8 mouse cellular contexts compared by ENCODE assay signal in the genomic region with DNA sequence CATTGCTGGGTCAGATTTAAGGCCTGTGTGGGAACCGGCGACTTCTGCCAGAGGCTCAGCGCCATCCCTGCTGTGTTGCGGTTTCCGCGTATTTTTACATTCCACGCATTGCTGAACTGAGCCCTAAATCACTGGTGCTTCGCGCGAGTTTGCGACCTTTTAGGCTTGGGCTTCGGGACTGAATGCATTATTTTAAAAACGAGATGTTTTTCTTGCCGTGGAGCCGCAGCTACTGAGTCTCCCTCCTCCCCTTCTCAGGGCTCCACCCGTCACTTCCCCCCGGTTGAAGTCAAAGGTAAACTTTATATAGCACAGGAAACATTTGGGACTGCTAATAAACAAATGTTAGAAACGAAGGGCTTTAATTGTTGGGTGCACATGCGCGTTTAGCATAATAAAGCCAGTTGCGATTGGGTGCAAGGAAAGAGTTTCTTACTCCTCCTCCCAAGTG.
A peak's percentile ranks its signal among the peaks of the same experiment; 100 is the strongest.
DNase-seq lines count a peak whose midpoint lies in the region; ATAC-seq lines count a peak whose summit lies in the region.

No protein-coding gene starts in this region.

- no peak overlapping the region for H3K27ac ChIP-seq in forebrain, embryonic 12.5 days
- H3K27ac ChIP-seq in forebrain, embryonic 10.5 days: no peak overlapping the region
- H3K27ac ChIP-seq in brown adipose tissue, adult 24 weeks (replicated peaks; ENCODE audit: low read depth, low read length): peak overlapping the region; percentile 88

- no peak overlapping the region for H3K9ac ChIP-seq in forebrain, embryonic 12.5 days

- no peak for ATAC-seq in forebrain, embryonic 12.5 days (ENCODE audit: low FRiP score)

- H3K36me3 ChIP-seq in forebrain, embryonic 12.5 days (replicated peaks): no peaks in the 10 kb centered on the region
- no peaks in the 10 kb centered on the region for H3K36me3 ChIP-seq in forebrain, embryonic 10.5 days (replicated peaks)

- no peaks in the 10 kb centered on the region for H3K9me3 ChIP-seq in forebrain, embryonic 12.5 days
- H3K9me3 ChIP-seq in forebrain, embryonic 10.5 days: no peaks in the 10 kb centered on the region

- H3K4me1 ChIP-seq in forebrain, embryonic 12.5 days: peaks cover 28% of the 10 kb centered on the region
- peaks cover 51% of the 10 kb centered on the region for H3K4me1 ChIP-seq in forebrain, embryonic 10.5 days
- peaks cover 46% of the 10 kb centered on the region for H3K4me1 ChIP-seq in brown adipose tissue, adult 24 weeks (ENCODE audit: control insufficient read depth, insufficient read depth, insufficient read length, low read length)

- peaks cover 52% of the 10 kb centered on the region for H3K27me3 ChIP-seq in forebrain, embryonic 12.5 days
- peaks cover 55% of the 10 kb centered on the region for H3K27me3 ChIP-seq in forebrain, embryonic 10.5 days (ENCODE audit: poor library complexity, severe bottlenecking)

- no peak for DNase-seq in forebrain, embryonic 10.5 days (ENCODE audit: extremely low spot score, low spot score)
- DNase-seq in kidney, adult 11 months: peak; percentile 58
- DNase-seq in lung, postnatal 10 days: peak; percentile 40
- no peak for DNase-seq in spleen, adult 12 weeks (ENCODE audit: low spot score)
- no peak for DNase-seq in layer of hippocampus, adult 18-20 months (ENCODE audit: low spot score in 2 of 2)
- DNase-seq in urinary bladder, postnatal 14 days (ENCODE audit: low spot score): no peak

- WGBS in forebrain, embryonic 12.5 days: 40% methylated on average over 21 of the region's 21 CpGs
- WGBS in forebrain, embryonic 10.5 days: 37% methylated on average over 21 of the region's 21 CpGs

- no peak overlapping the region for H3K4me3 ChIP-seq in forebrain, embryonic 12.5 days (replicated peaks)
- H3K4me3 ChIP-seq in forebrain, embryonic 10.5 days: no peak overlapping the region
- peak overlapping the region; percentile 38 for H3K4me3 ChIP-seq in brown adipose tissue, adult 24 weeks (ENCODE audit: insufficient read depth, low read depth, low read length)

- H3K4me2 ChIP-seq in forebrain, embryonic 12.5 days: peak overlapping the region; percentile 22; the same call in 1 of the 2 replicates

Comparison
In these comparisons a context has a peak if more than half of its experiments do, and no peak if none do; other contexts are left out.
1. DNase-seq: peak in kidney, adult 11 months (single experiment) and lung, postnatal 10 days (single experiment); none in forebrain, embryonic 10.5 days (single experiment), spleen, adult 12 weeks (single experiment), layer of hippocampus, adult 18-20 months (0 of 2) and urinary bladder, postnatal 14 days (single experiment).